Mouse (Mus musculus) retina, postnatal 7 days (tissue): Measurements from ENCODE around the gene Kdf1.

Source experiments
- DNase-seq: peaks from one replicate; pipeline ENCODE4 v3.0.0-alpha.2; 2012; ENCODE audit warnings: low read depth, low spot score

The Kdf1 gene

GRCm38 (mm10) chr4:133553448-133554330, 34.9 kb downstream of the Kdf1 start:
- DNase-seq = no peak

- DNase-seq = no peak
Observed at GRCm38 (mm10) chr4:133557041-133557717, 38.4 kb downstream of the Kdf1 start.

GRCm38 (mm10) chr4:133559846-133560245, 41.1 kb downstream of the Kdf1 start:
- no peak for DNase-seq

GRCm38 (mm10) chr4:133561622-133562021, 42.9 kb downstream of the Kdf1 start:
- DNase-seq = no peak

GRCm38 (mm10) chr4:133563123-133563571, 44.4 kb downstream of the Kdf1 start:
- DNase-seq = no peak

GRCm38 (mm10) chr4:133567251-133567650, 48.5 kb downstream of the Kdf1 start:
- DNase-seq = no peak

GRCm38 (mm10) chr4:133569291-133570065, 50.7 kb downstream of the Kdf1 start:
- DNase-seq = no peak

GRCm38 (mm10) chr4:133570066-133570466, 51.3 kb downstream of the Kdf1 start:
- no peak for DNase-seq

GRCm38 (mm10) chr4:133574070-133574842, 55.5 kb downstream of the Kdf1 start, which contains the start of gene Gpatch3:
Gpatch3 (plus strand) TSS chr4:133574745.
- DNase-seq = peak; percentile 90

GRCm38 (mm10) chr4:133574843-133575202, 56.1 kb downstream of the Kdf1 start:
- DNase-seq = no peak

- no peak for DNase-seq
Observed at GRCm38 (mm10) chr4:133577983-133578382, 59.2 kb downstream of the Kdf1 start.
